ENCODE assay signal across 16 mouse cellular contexts in the genomic region with DNA sequence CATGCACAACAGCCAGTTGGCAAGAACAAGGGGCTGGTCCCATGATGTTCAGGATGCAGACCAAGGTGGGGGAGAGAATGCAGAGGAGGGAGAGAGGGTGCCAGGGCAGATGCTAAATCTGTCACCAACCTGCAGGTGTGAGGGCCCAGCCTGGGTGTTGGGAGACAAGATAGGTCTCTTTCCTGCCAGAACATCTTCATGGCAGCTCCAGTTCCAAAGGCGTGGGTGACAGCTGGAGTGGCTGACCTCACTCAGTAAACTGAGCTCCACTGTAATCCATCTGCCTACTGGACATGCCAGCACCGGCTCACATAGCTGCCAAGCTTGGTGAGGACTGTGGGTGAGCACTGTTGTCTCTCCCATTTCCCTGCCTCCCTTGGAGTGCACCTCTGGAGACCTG.
DNase-seq lines count a peak whose midpoint lies in the region; ATAC-seq and TF ChIP-seq lines count a peak whose summit lies in the region.
"Had no signal": no experiment of that assay in that cellular context is flagged by ENCODE, and none has a peak within 500 bp of the region (broad histone marks: within the 10 kb centered on the region; RNA-seq: fewer than 3 reads in every experiment).

No protein-coding gene starts in this region.

- no peak for TF ChIP-seq CTCF in gastrocnemius, adult 2 months (IDR thresholded peaks at IDR 0.05)
- TF ChIP-seq CTCF in heart, adult 2 months (IDR thresholded peaks at IDR 0.05) = no peak

- no peak overlapping the region for H3K27ac ChIP-seq in kidney, embryonic 15.5 days
- peak overlapping the region; percentile 94 for H3K27ac ChIP-seq in gastrocnemius, adult 2 months
- H3K27ac ChIP-seq in heart, adult 2 months = peak overlapping the region; percentile 78
- H3K27ac ChIP-seq: intestine, embryonic 15.5 days; left cerebral cortex, adult 2 months; limb, embryonic 13.5 days; neural tube, embryonic 15.5 days had no signal

- peak; percentile 90 for TF ChIP-seq EP300 in heart, adult 2 months (IDR thresholded peaks at IDR 0.05; ENCODE audit: insufficient read depth, low read depth, low read length)

- H3K9me3 ChIP-seq in kidney, embryonic 15.5 days (replicated peaks) = no peaks in the 10 kb centered on the region
- H3K9me3 ChIP-seq: intestine, embryonic 15.5 days; neural tube, embryonic 15.5 days had no signal

- no peaks in the 10 kb centered on the region for H3K79me2 ChIP-seq in heart, adult 2 months (replicated peaks; ENCODE audit: control insufficient read depth, insufficient read depth, low read length)

- DNase-seq in kidney, postnatal 25 days = no peak
- peak; percentile 91 for DNase-seq in gastrocnemius, adult 2 months
- DNase-seq in heart, adult 2 months = peak; percentile 66 to 82
- DNase-seq in heart, postnatal 25 days (ENCODE audit: low spot score) = peak; percentile 52
- no peak for DNase-seq in embryo, embryonic 9.5 days (ENCODE audit: extremely low spot score)
- no peak for DNase-seq in right cerebral cortex, postnatal 4 days
- DNase-seq in adrenal gland, adult 8-10 months = no peak
- DNase-seq: adrenal gland, postnatal 36 days; retina, postnatal 1 day; thymus, adult 2 months had no signal

- ATAC-seq in kidney, embryonic 15.5 days (replicated peaks; ENCODE audit: low FRiP score) = 0 out of 2 replicates have a peak, but pooled peaks have one; percentile 22
- ATAC-seq: CD4-positive, CD25-positive, alpha-beta regulatory T cell, adult 4 months; intestine, embryonic 15.5 days had no signal

- no peaks in the 10 kb centered on the region for H3K27me3 ChIP-seq in kidney, embryonic 15.5 days
- H3K27me3 ChIP-seq in heart, adult 2 months (ENCODE audit: control insufficient read depth, insufficient read depth, low read length) = no peaks in the 10 kb centered on the region
- H3K27me3 ChIP-seq: intestine, embryonic 15.5 days; limb, embryonic 13.5 days; neural tube, embryonic 15.5 days had no signal

- no peaks in the 10 kb centered on the region for H3K36me3 ChIP-seq in kidney, embryonic 15.5 days
- no peaks in the 10 kb centered on the region for H3K36me3 ChIP-seq in heart, adult 2 months (ENCODE audit: control insufficient read depth, insufficient read depth, low read length)
- H3K36me3 ChIP-seq: intestine, embryonic 15.5 days; limb, embryonic 13.5 days; neural tube, embryonic 15.5 days had no signal

- H3K4me3 ChIP-seq in kidney, embryonic 15.5 days (replicated peaks) = no peak overlapping the region
- H3K4me3 ChIP-seq in gastrocnemius, adult 2 months = peak overlapping the region; percentile 25; the same call in 1 of the 2 replicates
- no peak overlapping the region for H3K4me3 ChIP-seq in heart, adult 2 months
- H3K4me3 ChIP-seq: intestine, embryonic 15.5 days; left cerebral cortex, adult 2 months; limb, embryonic 13.5 days; neural tube, embryonic 15.5 days had no signal

- no peak for TF ChIP-seq POLR2A in heart, adult 2 months (IDR thresholded peaks at IDR 0.05; ENCODE audit: insufficient read depth, low read depth, low read length)

- intact Hi-C loops in gastrocnemius, adult 2 months (cut with DNase I) = loop anchor here (1.0 to 5.0 kb wide), 2 partner anchors 76 to 163 kb away; no protein-coding TSS in a partner anchor
- intact Hi-C loops in heart, adult 2 months (cut with DNase I) = loop anchor here (5.0 to 10.0 kb wide), 3 partner anchors 94 to 329 kb away; no protein-coding TSS in a partner anchor
- intact Hi-C loops in heart, postnatal 25 days (cut with DNase I) = no loop called here

- WGBS in kidney, embryonic 15.5 days = 54% methylated on average over 2 of the region's 2 CpGs
- 51% methylated on average over 2 of the region's 2 CpGs for WGBS in heart, adult 2 months

- H3K4me2 ChIP-seq in kidney, embryonic 15.5 days = no peak overlapping the region
- H3K4me2 ChIP-seq: intestine, embryonic 15.5 days; limb, embryonic 13.5 days; neural tube, embryonic 15.5 days had no signal

- no peaks in the 10 kb centered on the region; the same call in 1 of the 2 replicates for H3K4me1 ChIP-seq in kidney, embryonic 15.5 days
- H3K4me1 ChIP-seq in heart, adult 2 months (ENCODE audit: control insufficient read depth, insufficient read depth, low read length) = peaks cover 2% of the 10 kb centered on the region; the same call in 1 of the 2 replicates
- H3K4me1 ChIP-seq: intestine, embryonic 15.5 days; neural tube, embryonic 15.5 days had no signal

- no peak overlapping the region for H3K9ac ChIP-seq in kidney, embryonic 15.5 days
- H3K9ac ChIP-seq in heart, adult 2 months (ENCODE audit: low read depth, low read length) = no peak overlapping the region
- H3K9ac ChIP-seq: intestine, embryonic 15.5 days; limb, embryonic 13.5 days; neural tube, embryonic 15.5 days had no signal

Comparison
In these comparisons a context has a peak if more than half of its experiments do, and no peak if none do; other contexts are left out.
1. DNase-seq: peak in gastrocnemius, adult 2 months (single experiment), heart, adult 2 months (2 of 2) and heart, postnatal 25 days (single experiment); none in kidney, postnatal 25 days (0 of 2), embryo, embryonic 9.5 days (single experiment), right cerebral cortex, postnatal 4 days (single experiment) and adrenal gland, adult 8-10 months (single experiment).